Mouse (Mus musculus) liver, embryonic 15.5 days (tissue): ENCODE results near the gene Gm49387. TPM values are rescaled to one million over a fixed set of nuclear protein-coding genes. Genes with fewer than 3 reads are reported as not detected.
A peak's percentile ranks its signal among the peaks of the same experiment; 100 is the strongest.

Experiments used
- ATAC-seq: fragments of 200-750 bp; cut with Nextera tagmentation; 2 replicates; pipeline ENCODE4 v1.8.0; 2017; ENCODE audit warnings: moderate number of reproducible peaks, mild to moderate bottlenecking, moderate library complexity; ENCODE audit not compliant: insufficient read depth
- H3K27ac ChIP-seq: fragments of 300-500 bp; sonication (generic); replicated peaks from 2 replicates; pipeline ENCODE4 v1.5.1; 2015; ENCODE audit warnings: mild to moderate bottlenecking, inconsistent platforms
- H3K27me3 ChIP-seq: fragments of 300-500 bp; sonication (generic); 2 replicates; pipeline ENCODE4 v1.6.1; 2015; ENCODE audit warnings: mild to moderate bottlenecking, inconsistent platforms
- H3K36me3 ChIP-seq: fragments of 300-500 bp; sonication (generic); replicated peaks from 2 replicates; pipeline ENCODE4 v1.6.1; 2015; ENCODE audit warnings: moderate library complexity, mild to moderate bottlenecking, inconsistent platforms
- H3K4me1 ChIP-seq: fragments of 300-500 bp; sonication (generic); replicated peaks from 2 replicates; pipeline ENCODE4 v1.6.1; 2015; ENCODE audit warnings: inconsistent platforms
- H3K4me2 ChIP-seq: fragments of 300-500 bp; sonication (generic); 2 replicates; pipeline ENCODE4 v1.6.1; 2015; ENCODE audit warnings: moderate library complexity, mild to moderate bottlenecking, inconsistent platforms
- H3K4me3 ChIP-seq: fragments of 300-500 bp; sonication (generic); replicated peaks from 2 replicates; pipeline ENCODE4 v1.5.1; 2015; ENCODE audit warnings: mild to moderate bottlenecking, inconsistent platforms
- H3K9ac ChIP-seq: fragments of 300-500 bp; sonication (generic); 2 replicates; pipeline ENCODE4 v1.6.1; 2015; ENCODE audit warnings: moderate library complexity, mild to moderate bottlenecking, inconsistent platforms
- H3K9me3 ChIP-seq: fragments of 300-500 bp; sonication (generic); replicated peaks from 2 replicates; pipeline ENCODE4 v1.6.1; 2016; ENCODE audit warnings: inconsistent platforms
- WGBS: fragments of 180-500 bp; shearing (Covaris S2); methylation state at CpG from one replicate; pipeline ENCODE4 v1.1.7; 2015; ENCODE audit warnings: mixed read lengths; ENCODE audit not compliant: insufficient replicate concordance; 5-methylcytosine and 5-hydroxymethylcytosine counted together
- polyA plus RNA-seq: library from polyadenylated mRNA; unstranded; fragments of >200 nt; fragmentation: Nextera tagmentation; extraction: Ambion mirVana; gene quantifications from 2 replicates; pipeline ENCODE4 v1.2.1, GENCODE M21; 2015

Gm49387 gene
- polyA plus RNA-seq, 1 experiment from 2014 or later, result 3.6 TPM

GRCm38 (mm10) chr14:31571419-31571818, 69.3 kb downstream of the Gm49387 start:
- H3K4me1 ChIP-seq, result peaks cover 25% of the 10 kb centered on the region
- H3K27ac ChIP-seq, result no peak overlapping the region
- WGBS, result 81% methylated on average over 5 of the region's 5 CpGs
- H3K27me3 ChIP-seq, result no peaks in the 10 kb centered on the region
- H3K36me3 ChIP-seq, result no peaks in the 10 kb centered on the region
- H3K9me3 ChIP-seq, result no peaks in the 10 kb centered on the region
- H3K9ac ChIP-seq, result no peak overlapping the region
- H3K4me2 ChIP-seq, result no peak overlapping the region
- ATAC-seq, result no peak
- no peak overlapping the region for H3K4me3 ChIP-seq

DNA sequence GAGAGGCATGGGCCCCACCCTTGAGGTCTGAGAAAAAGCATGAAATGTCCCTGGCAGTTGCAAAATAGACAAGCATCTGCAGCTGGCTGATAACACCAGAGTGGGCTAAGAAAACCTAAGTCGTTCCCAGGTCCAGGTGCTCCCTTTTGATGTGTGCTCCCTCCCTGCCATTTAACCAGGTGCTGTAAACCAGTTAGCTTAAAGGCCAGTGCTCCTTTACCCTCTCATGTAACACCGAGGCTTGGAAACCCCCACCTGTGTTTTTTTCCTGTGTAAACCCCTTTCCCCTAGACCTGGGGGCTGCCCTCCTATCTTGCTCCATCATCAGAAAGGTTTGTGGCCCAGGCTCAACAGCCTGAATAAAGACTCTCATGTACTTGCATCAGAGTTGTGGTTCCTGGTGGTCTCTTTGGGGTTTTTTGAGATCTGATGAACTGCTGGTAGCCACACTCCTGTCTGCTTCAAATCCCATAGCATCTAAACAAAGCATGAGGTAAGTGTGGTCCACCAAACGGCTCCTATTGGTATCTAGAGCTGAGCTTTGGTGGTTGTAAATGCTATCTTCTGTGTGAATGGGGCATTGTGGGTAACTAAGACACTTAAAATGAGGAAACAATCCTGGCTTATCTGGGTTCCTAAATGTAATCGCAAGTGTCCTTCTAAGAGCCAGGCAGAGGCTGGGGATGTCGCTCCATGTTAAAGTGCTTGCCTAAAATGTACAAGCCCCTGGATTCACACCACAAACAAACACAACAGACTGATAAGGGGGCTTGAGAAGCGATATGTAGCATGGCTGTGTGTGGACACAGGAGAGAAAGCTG, 70.3 kb downstream of the Gm49387 start:
- Histone ChIP-seq H3K9ac (no peak overlapping the region), H3K9me3 (no peaks in the 10 kb centered on the region), H3K27me3 (no peaks in the 10 kb centered on the region), H3K4me2 (0 out of 2 replicates have a peak overlapping the region, but pooled peaks have one; percentile 15), H3K27ac (no peak overlapping the region), H3K36me3 (no peaks in the 10 kb centered on the region), H3K4me1 (peaks cover 25% of the 10 kb centered on the region), H3K4me3 (no peak overlapping the region)
- WGBS, result 12% methylated on average over 6 of the region's 6 CpGs
- ATAC-seq, result peak; percentile 46

- no peak for ATAC-seq
- no peak overlapping the region; the same call in 1 of the 2 replicates for H3K27ac ChIP-seq
Measured at GRCm38 (mm10) chr14:31569151-31569631, 71.5 kb downstream of the Gm49387 start.

GRCm38 (mm10) chr14:31565478-31566212, 75.0 kb downstream of the Gm49387 start:
- no peak overlapping the region for H3K9ac ChIP-seq
- H3K27me3 ChIP-seq, result no peaks in the 10 kb centered on the region
- WGBS, result 66% methylated on average over 9 of the region's 9 CpGs
- peak; percentile 45; the same call in 1 of the 2 replicates for ATAC-seq
- H3K27ac ChIP-seq, result 0 out of 2 replicates have a peak overlapping the region, but pooled peaks have one; percentile 39
- H3K4me1 ChIP-seq, result peaks cover 24% of the 10 kb centered on the region
- no peak overlapping the region for H3K4me3 ChIP-seq
- no peaks in the 10 kb centered on the region for H3K9me3 ChIP-seq
- no peaks in the 10 kb centered on the region for H3K36me3 ChIP-seq
- no peak overlapping the region for H3K4me2 ChIP-seq

More at GRCm38 (mm10) chr14:31569151-31569631, 71.5 kb downstream of the Gm49387 start:
- Histone ChIP-seq H3K36me3 (no peaks in the 10 kb centered on the region), H3K27me3 (no peaks in the 10 kb centered on the region), H3K9ac (no peak overlapping the region), H3K9me3 (no peaks in the 10 kb centered on the region), H3K4me1 (peaks cover 25% of the 10 kb centered on the region), H3K4me2 (no peak overlapping the region), H3K4me3 (no peak overlapping the region)
- 18% methylated on average over 7 of the region's 7 CpGs for WGBS

- H3K27ac ChIP-seq, result no peak overlapping the region
- peaks cover 14% of the 10 kb centered on the region for H3K4me1 ChIP-seq
- no peaks in the 10 kb centered on the region for H3K27me3 ChIP-seq
- H3K9ac ChIP-seq, result no peak overlapping the region
- WGBS, result 53% methylated on average over 6 of the region's 6 CpGs
- no peaks in the 10 kb centered on the region for H3K9me3 ChIP-seq
- H3K36me3 ChIP-seq, result no peaks in the 10 kb centered on the region
- no peak overlapping the region for H3K4me3 ChIP-seq
- no peak for ATAC-seq
- no peak overlapping the region for H3K4me2 ChIP-seq
Measured at GRCm38 (mm10) chr14:31564452-31565179, 76.1 kb downstream of the Gm49387 start.

GRCm38 (mm10) chr14:31560886-31561285, 79.8 kb downstream of the Gm49387 start:
- Histone ChIP-seq H3K9me3 (no peaks in the 10 kb centered on the region), H3K36me3 (no peaks in the 10 kb centered on the region), H3K27ac (no peak overlapping the region), H3K9ac (no peak overlapping the region), H3K4me2 (no peak overlapping the region), H3K27me3 (no peaks in the 10 kb centered on the region), H3K4me3 (no peak overlapping the region), H3K4me1 (peaks cover 3% of the 10 kb centered on the region; the same call in 1 of the 2 replicates)
- ATAC-seq, result no peak
- 21% methylated on average over 5 of the region's 5 CpGs for WGBS

GRCm38 (mm10) chr14:31559216-31559615, 81.5 kb downstream of the Gm49387 start:
- H3K27me3 ChIP-seq, result no peaks in the 10 kb centered on the region
- no peak overlapping the region for H3K4me2 ChIP-seq
- no peak overlapping the region for H3K27ac ChIP-seq
- H3K4me1 ChIP-seq, result 0 out of 2 replicates have a peak, but pooled peaks cover 3% of the 10 kb centered on the region
- H3K36me3 ChIP-seq, result no peaks in the 10 kb centered on the region
- H3K9ac ChIP-seq, result no peak overlapping the region
- WGBS, result 17% methylated on average over 5 of the region's 5 CpGs
- no peaks in the 10 kb centered on the region for H3K9me3 ChIP-seq
- ATAC-seq, result no peak
- H3K4me3 ChIP-seq, result no peak overlapping the region

DNA sequence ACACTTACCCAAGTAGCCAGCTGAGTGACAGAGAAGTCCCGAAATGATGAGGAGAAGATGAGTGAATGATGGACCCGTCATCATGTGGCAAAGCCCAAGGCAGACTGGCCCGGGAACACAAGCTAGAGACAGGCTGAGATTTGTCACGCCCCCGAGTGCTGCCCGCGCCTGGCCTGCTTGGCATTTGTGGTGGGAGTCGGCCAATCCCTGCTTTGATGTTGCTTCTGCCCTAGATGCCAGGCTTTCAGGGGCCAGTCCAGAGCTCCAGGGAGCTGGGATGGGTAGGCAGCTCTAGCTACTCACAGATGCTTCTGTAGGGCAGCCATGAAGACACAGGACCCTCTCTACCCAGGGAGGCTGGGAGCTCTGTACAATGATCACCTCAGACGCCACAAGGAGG, 82.9 kb downstream of the Gm49387 start:
- 0 out of 2 replicates have a peak, but pooled peaks cover 3% of the 10 kb centered on the region for H3K4me1 ChIP-seq
- 56% methylated on average over 9 of the region's 9 CpGs for WGBS
- no peak overlapping the region for H3K27ac ChIP-seq
- H3K27me3 ChIP-seq, result no peaks in the 10 kb centered on the region
- H3K9me3 ChIP-seq, result no peaks in the 10 kb centered on the region
- ATAC-seq, result no peak
- H3K4me3 ChIP-seq, result no peak overlapping the region
- H3K9ac ChIP-seq, result no peak overlapping the region
- no peak overlapping the region for H3K4me2 ChIP-seq
- H3K36me3 ChIP-seq, result no peaks in the 10 kb centered on the region

- H3K36me3 ChIP-seq, result no peaks in the 10 kb centered on the region
- no peak overlapping the region for H3K9ac ChIP-seq
- no peak overlapping the region for H3K4me3 ChIP-seq
- no peak overlapping the region for H3K27ac ChIP-seq
- H3K4me2 ChIP-seq, result no peak overlapping the region
- H3K27me3 ChIP-seq, result no peaks in the 10 kb centered on the region
- 0 out of 2 replicates have a peak, but pooled peaks cover 3% of the 10 kb centered on the region for H3K4me1 ChIP-seq
- no peaks in the 10 kb centered on the region for H3K9me3 ChIP-seq
- 67% methylated on average over 8 of the region's 8 CpGs for whole genome bisulfite sequencing
- ATAC-seq, result no peak
Measured at GRCm38 (mm10) chr14:31557273-31557672, 83.4 kb downstream of the Gm49387 start.

- Histone ChIP-seq H3K4me1 (0 out of 2 replicates have a peak, but pooled peaks cover 3% of the 10 kb centered on the region), H3K36me3 (no peaks in the 10 kb centered on the region), H3K4me3 (no peak overlapping the region), H3K9me3 (no peaks in the 10 kb centered on the region), H3K9ac (no peak overlapping the region), H3K27me3 (no peaks in the 10 kb centered on the region), H3K4me2 (no peak overlapping the region), H3K27ac (no peak overlapping the region)
- no peak for ATAC-seq
- WGBS, result 61% methylated on average over 9 of the region's 9 CpGs
Measured at GRCm38 (mm10) chr14:31556526-31557260, 84.0 kb downstream of the Gm49387 start.
